Mouse (Mus musculus): ENCODE results near the gene Dmac2. TPM values are rescaled to one million over a fixed set of nuclear protein-coding genes. Genes with fewer than 3 reads are reported as not detected.

The Dmac2 gene
- polyA plus RNA-seq, 1 experiment from 2014 or later: 33.0 TPM

DNA sequence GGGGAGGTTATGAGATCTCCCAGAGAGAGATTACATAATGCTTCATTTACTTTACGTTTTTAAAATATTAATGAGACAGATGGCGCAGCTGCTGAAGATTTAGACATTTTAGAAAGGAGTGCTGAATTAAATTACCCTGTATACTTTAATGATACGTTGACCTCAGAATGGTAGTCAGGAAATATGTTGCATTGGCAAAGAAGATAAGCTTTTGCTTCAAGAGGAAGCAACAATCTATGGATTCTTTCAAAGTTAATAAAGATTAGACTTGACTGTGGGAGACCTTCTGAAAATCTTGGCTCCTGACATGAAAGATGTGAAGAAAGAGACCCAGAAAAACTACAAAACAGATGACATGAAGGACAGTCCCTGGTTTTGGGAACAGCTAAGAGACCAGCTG, 25.4 kb upstream of the Dmac2 start:
- H3K4me2 ChIP-seq: no peak overlapping the region
- H3K27me3 ChIP-seq (replicated peaks): no peaks in the 10 kb centered on the region
- H3K9ac ChIP-seq: no peak overlapping the region
- no peaks in the 10 kb centered on the region for H3K9me3 ChIP-seq
- no peak for ATAC-seq (ENCODE audit: insufficient read depth, low FRiP score, low read depth)
- no peaks in the 10 kb centered on the region for H3K4me1 ChIP-seq
- WGBS: 66% methylated on average over 3 of the region's 3 CpGs
- no peak overlapping the region for H3K4me3 ChIP-seq (replicated peaks)
- H3K27ac ChIP-seq: no peak overlapping the region
- H3K36me3 ChIP-seq: no peaks in the 10 kb centered on the region

- no peaks in the 10 kb centered on the region for H3K9me3 ChIP-seq
- no peaks in the 10 kb centered on the region for H3K36me3 ChIP-seq
- no peak for ATAC-seq (ENCODE audit: insufficient read depth, low FRiP score, low read depth)
- no peak overlapping the region for H3K27ac ChIP-seq
- H3K4me3 ChIP-seq (replicated peaks): no peak overlapping the region
- no peaks in the 10 kb centered on the region for H3K4me1 ChIP-seq
- H3K27me3 ChIP-seq (replicated peaks): no peaks in the 10 kb centered on the region
- H3K9ac ChIP-seq: no peak overlapping the region
- 12% methylated on average over 10 of the region's 10 CpGs for WGBS
- H3K4me2 ChIP-seq: no peak overlapping the region
These were observed 19.6 kb upstream of the Dmac2 start for GRCm38 (mm10) chr7:25599663-25600062.

GRCm38 (mm10) chr7:25600666-25601065, 18.5 kb upstream of the Dmac2 start:
- H3K9me3 ChIP-seq: no peaks in the 10 kb centered on the region
- H3K36me3 ChIP-seq: no peaks in the 10 kb centered on the region
- H3K4me3 ChIP-seq (replicated peaks): no peak overlapping the region
- H3K27me3 ChIP-seq (replicated peaks): no peaks in the 10 kb centered on the region
- 82% methylated on average over 11 of the region's 11 CpGs for WGBS
- H3K4me2 ChIP-seq: no peak overlapping the region
- H3K27ac ChIP-seq: no peak overlapping the region
- H3K9ac ChIP-seq: no peak overlapping the region
- no peak for ATAC-seq (ENCODE audit: insufficient read depth, low FRiP score, low read depth)
- no peaks in the 10 kb centered on the region for H3K4me1 ChIP-seq

DNA sequence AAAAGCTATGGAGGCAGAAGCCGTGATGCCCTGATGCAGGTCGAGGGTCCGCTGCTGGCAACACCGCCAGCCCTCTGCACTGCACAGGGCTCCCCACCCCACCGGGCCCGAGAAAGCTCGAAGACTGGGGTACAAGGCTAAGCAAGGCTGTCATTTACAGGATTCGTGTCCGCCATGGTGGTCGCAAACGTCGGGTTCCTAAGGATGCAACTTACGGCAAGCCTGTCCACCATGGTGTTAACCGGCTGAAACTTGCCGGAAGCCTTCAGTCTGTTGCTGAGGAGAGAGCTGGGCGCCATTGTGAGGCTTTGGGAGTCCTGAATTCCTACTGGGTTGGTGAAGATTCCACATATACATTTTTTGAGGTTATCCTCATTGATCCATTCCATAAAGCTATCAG, 17.9 kb upstream of the Dmac2 start:
- Histone ChIP-seq H3K4me1 (no peaks in the 10 kb centered on the region), H3K36me3 (no peaks in the 10 kb centered on the region), H3K27me3 (replicated peaks) (no peaks in the 10 kb centered on the region), H3K9me3 (no peaks in the 10 kb centered on the region), H3K27ac (no peak overlapping the region), H3K4me2 (no peak overlapping the region), H3K4me3 (replicated peaks) (no peak overlapping the region), H3K9ac (no peak overlapping the region)
- ATAC-seq (ENCODE audit: insufficient read depth, low FRiP score, low read depth): no peak
- 90% methylated on average over 16 of the region's 16 CpGs for WGBS

GRCm38 (mm10) chr7:25606625-25607063, 12.6 kb upstream of the Dmac2 start:
- 72% methylated on average over 4 of the region's 4 CpGs for WGBS

GRCm38 (mm10) chr7:25607196-25607595, 12.0 kb upstream of the Dmac2 start:
- no peaks in the 10 kb centered on the region for H3K9me3 ChIP-seq
- H3K4me3 ChIP-seq (replicated peaks): no peak overlapping the region
- H3K36me3 ChIP-seq: no peaks in the 10 kb centered on the region
- 77% methylated on average over 2 of the region's 2 CpGs for WGBS
- no peak overlapping the region for H3K9ac ChIP-seq
- H3K4me2 ChIP-seq: no peak overlapping the region
- no peaks in the 10 kb centered on the region for H3K4me1 ChIP-seq
- H3K27me3 ChIP-seq (replicated peaks): no peaks in the 10 kb centered on the region
- no peak for ATAC-seq (ENCODE audit: insufficient read depth, low FRiP score, low read depth)
- no peak overlapping the region for H3K27ac ChIP-seq

More at GRCm38 (mm10) chr7:25606625-25607063, 12.6 kb upstream of the Dmac2 start:
- Histone ChIP-seq H3K4me1 (no peaks in the 10 kb centered on the region), H3K4me3 (replicated peaks) (no peak overlapping the region), H3K9ac (no peak overlapping the region), H3K4me2 (no peak overlapping the region), H3K27me3 (replicated peaks) (no peaks in the 10 kb centered on the region), H3K36me3 (no peaks in the 10 kb centered on the region), H3K9me3 (no peaks in the 10 kb centered on the region), H3K27ac (no peak overlapping the region)
- no peak for ATAC-seq (ENCODE audit: insufficient read depth, low FRiP score, low read depth)

- Histone ChIP-seq H3K4me1 (no peaks in the 10 kb centered on the region), H3K27ac (no peak overlapping the region), H3K9me3 (no peaks in the 10 kb centered on the region), H3K36me3 (no peaks in the 10 kb centered on the region), H3K4me3 (replicated peaks) (no peak overlapping the region), H3K27me3 (replicated peaks) (no peaks in the 10 kb centered on the region), H3K9ac (no peak overlapping the region), H3K4me2 (no peak overlapping the region)
- ATAC-seq (ENCODE audit: insufficient read depth, low FRiP score, low read depth): no peak
- WGBS: 36% methylated on average over 6 of the region's 6 CpGs
These were observed 9.2 kb upstream of the Dmac2 start for GRCm38 (mm10) chr7:25610056-25610455.

- no peak overlapping the region for H3K9ac ChIP-seq
- no peak overlapping the region for H3K4me3 ChIP-seq (replicated peaks)
- H3K4me1 ChIP-seq: no peaks in the 10 kb centered on the region
- no peak overlapping the region for H3K27ac ChIP-seq
- no peaks in the 10 kb centered on the region for H3K36me3 ChIP-seq
- no peaks in the 10 kb centered on the region for H3K27me3 ChIP-seq (replicated peaks)
- 41% methylated on average over 7 of the region's 7 CpGs for WGBS
- H3K4me2 ChIP-seq: no peak overlapping the region
- no peak for ATAC-seq (ENCODE audit: insufficient read depth, low FRiP score, low read depth)
- H3K9me3 ChIP-seq: no peaks in the 10 kb centered on the region
These were observed 7.7 kb upstream of the Dmac2 start for GRCm38 (mm10) chr7:25611501-25611900.

DNA sequence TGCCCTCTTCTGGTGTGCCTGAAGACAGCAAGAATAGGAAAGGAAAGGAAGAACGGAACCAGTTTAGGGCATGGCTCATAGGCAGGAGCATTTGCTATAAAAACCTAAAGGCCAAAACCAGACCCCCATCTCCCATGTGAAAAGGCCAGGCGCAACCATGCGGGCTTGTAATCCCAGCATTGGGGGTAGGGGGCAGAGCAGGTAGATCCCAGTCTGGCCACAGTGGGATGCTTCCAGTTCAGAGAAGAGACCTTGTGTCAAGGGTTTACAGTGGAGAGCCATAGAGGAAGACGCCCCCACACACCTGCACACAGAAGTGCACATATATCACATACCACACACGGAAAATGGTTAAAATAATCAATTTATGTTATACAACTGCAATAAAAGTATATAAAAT, 5.1 kb upstream of the Dmac2 start:
- 82% methylated on average over 5 of the region's 5 CpGs for WGBS
- Histone ChIP-seq H3K4me1 (no peaks in the 10 kb centered on the region), H3K4me2 (no peak overlapping the region), H3K9me3 (no peaks in the 10 kb centered on the region), H3K9ac (no peak overlapping the region), H3K36me3 (no peaks in the 10 kb centered on the region), H3K27me3 (replicated peaks) (no peaks in the 10 kb centered on the region), H3K27ac (no peak overlapping the region), H3K4me3 (replicated peaks) (no peak overlapping the region)
- ATAC-seq (ENCODE audit: insufficient read depth, low FRiP score, low read depth): no peak

DNA sequence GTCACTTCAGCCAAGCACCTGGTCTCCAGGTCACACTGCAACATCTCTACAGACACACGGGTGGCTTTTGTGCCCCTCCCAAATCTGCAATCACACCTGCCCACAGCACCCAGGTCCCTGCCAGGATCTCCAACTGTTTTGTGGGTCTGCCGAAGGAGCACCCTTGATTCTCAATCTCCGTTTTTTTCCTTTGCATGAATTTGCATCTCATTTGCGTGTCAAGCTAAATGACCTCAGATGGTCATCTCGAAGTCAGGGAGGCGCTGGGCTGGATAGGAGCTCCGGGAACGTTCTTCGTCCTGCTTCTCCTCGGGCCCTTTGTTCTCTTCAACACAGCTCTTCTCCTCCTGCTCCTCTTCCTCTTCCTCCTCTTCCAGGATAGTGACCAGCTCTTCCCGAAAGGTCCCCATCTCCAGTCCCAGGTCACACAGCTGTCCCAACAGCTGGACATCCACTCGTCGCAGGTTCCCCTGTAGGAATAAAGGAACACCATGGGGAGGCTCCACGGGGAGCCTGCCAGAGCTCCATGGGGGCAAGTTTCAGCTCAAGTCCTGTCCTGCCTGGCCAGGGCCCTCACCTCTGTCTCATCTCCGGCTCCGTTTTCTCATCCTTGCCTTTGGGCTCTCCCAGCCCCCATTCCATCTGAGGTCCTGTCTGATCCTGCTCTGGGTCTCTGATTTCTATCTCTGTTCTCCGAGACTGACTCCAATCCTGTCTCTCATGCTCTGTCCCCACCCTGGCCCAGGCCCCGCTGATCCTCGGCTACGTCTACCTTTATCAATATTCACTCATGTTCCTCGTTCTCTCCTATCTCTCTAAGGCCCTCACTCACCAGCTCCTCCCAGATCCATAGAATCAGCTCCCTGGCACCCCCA, 4.1 kb upstream of the Dmac2 start:
- Histone ChIP-seq H3K4me1 (peaks cover 7% of the 10 kb centered on the region), H3K27ac (no peak overlapping the region), H3K9ac (no peak overlapping the region), H3K4me2 (no peak overlapping the region), H3K27me3 (replicated peaks) (no peaks in the 10 kb centered on the region), H3K4me3 (replicated peaks) (no peak overlapping the region), H3K9me3 (no peaks in the 10 kb centered on the region), H3K36me3 (no peaks in the 10 kb centered on the region)
- WGBS: 66% methylated on average over 21 of the region's 21 CpGs
- no peak for ATAC-seq (ENCODE audit: insufficient read depth, low FRiP score, low read depth)

GRCm38 (mm10) chr7:25615706-25616011, 3.6 kb upstream of the Dmac2 start, which contains the start of gene Erich4:
Gene Erich4, minus strand, starts transcription at chr7:25615892.
- no peak for ATAC-seq (ENCODE audit: insufficient read depth, low FRiP score, low read depth)

DNA sequence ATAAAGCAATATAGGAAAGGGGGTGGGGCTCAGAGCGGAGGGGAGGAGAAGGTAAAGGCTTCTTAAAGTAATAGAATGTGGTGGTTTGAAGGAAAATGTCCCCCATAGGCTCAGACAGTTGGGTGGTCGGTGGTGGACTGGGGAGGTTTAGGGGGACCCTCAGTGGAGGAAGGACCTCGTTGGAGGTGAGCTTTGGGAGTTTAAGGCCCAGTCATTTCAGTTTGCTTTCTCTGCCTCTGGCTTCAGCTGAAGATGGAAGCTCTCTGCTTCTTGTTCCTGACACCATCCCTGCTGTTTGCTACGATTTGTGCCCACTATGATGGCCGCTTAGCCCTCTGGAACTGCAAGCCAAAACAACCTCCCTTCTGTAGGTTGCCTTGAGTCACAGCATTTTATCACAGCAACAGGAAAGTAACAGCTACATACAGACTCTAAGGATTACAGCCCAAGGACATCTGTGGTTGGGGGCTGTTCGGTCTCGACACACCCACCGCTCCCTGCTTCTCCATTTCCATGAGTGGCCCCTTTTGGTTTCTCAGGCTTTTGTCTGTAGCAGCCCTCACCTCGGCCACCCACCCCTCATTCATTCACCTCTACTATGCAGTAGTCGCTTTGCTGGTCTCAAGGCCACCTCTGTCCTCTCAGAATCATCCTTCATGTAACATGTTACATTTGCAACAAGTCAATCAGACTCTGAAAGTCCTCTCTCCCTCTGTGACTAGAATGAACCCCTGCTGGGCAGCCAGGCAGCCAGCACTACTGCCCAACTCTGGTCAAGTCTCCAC, 1.6 kb upstream of the Dmac2 start:
- peaks cover 10% of the 10 kb centered on the region; the same call in 1 of the 2 replicates for H3K36me3 ChIP-seq
- H3K27me3 ChIP-seq (replicated peaks): no peaks in the 10 kb centered on the region
- H3K9me3 ChIP-seq: no peaks in the 10 kb centered on the region
- no peak overlapping the region for H3K4me2 ChIP-seq
- no peak for ATAC-seq (ENCODE audit: insufficient read depth, low FRiP score, low read depth)
- WGBS: 79% methylated on average over 10 of the region's 10 CpGs
- H3K4me1 ChIP-seq: peaks cover 9% of the 10 kb centered on the region
- H3K9ac ChIP-seq: no peak overlapping the region
- no peak overlapping the region for H3K4me3 ChIP-seq (replicated peaks)
- no peak overlapping the region for H3K27ac ChIP-seq

More at GRCm38 (mm10) chr7:25615706-25616011, 3.6 kb upstream of the Dmac2 start, which contains the start of gene Erich4:
- WGBS: 82% methylated on average over 5 of the region's 5 CpGs
- H3K4me1 ChIP-seq: peaks cover 9% of the 10 kb centered on the region
- H3K27me3 ChIP-seq (replicated peaks): no peaks in the 10 kb centered on the region
- no peak within 1 kb of the TSS for H3K4me2 ChIP-seq
- no peak within 1 kb of the TSS for H3K4me3 ChIP-seq (replicated peaks)
- no peaks in the 10 kb centered on the region for H3K36me3 ChIP-seq
- no peak within 1 kb of the TSS for H3K27ac ChIP-seq
- H3K9me3 ChIP-seq: no peaks in the 10 kb centered on the region
- no peak within 1 kb of the TSS for H3K9ac ChIP-seq

All from stomach, embryonic 15.5 days (tissue).